ENCODE assay signal across 8 mouse cellular contexts in genomic region chr3:87905880-87906485, GRCm38 (mm10). TPM values are rescaled to one million over a fixed set of nuclear protein-coding genes. Genes with fewer than 3 reads are reported as not detected.
DNase-seq lines count a peak whose midpoint lies in the region; ATAC-seq and TF ChIP-seq lines count a peak whose summit lies in the region.

Gene Hdgf (plus strand): TSS chr3:87906321.

- peak; percentile 20; the same call in 1 of the 2 replicates for TF ChIP-seq EP300 in lung, postnatal 0 days (IDR thresholded peaks at IDR 0.05)

- 1% methylated on average over 57 of the region's 57 CpGs for WGBS in hindbrain, embryonic 10.5 days
- under 1% methylated on average over 46 of the region's 57 CpGs for WGBS in lung, postnatal 0 days

- H3K36me3 ChIP-seq in hindbrain, embryonic 10.5 days, result no peaks in the 10 kb centered on the region; the same call in 1 of the 2 replicates
- no peaks in the 10 kb centered on the region for H3K36me3 ChIP-seq in lung, postnatal 0 days (ENCODE audit: insufficient read depth, low read length)

- H3K9ac ChIP-seq in lung, postnatal 0 days (replicated peaks; ENCODE audit: low read depth), result peak within 1 kb of the TSS; percentile 96

- no peaks in the 10 kb centered on the region for H3K9me3 ChIP-seq in hindbrain, embryonic 10.5 days
- H3K9me3 ChIP-seq in lung, postnatal 0 days (ENCODE audit: low read length), result no peaks in the 10 kb centered on the region

- H3K4me1 ChIP-seq in hindbrain, embryonic 10.5 days (replicated peaks), result peaks cover 50% of the 10 kb centered on the region
- peaks cover 28% of the 10 kb centered on the region for H3K4me1 ChIP-seq in lung, postnatal 0 days (ENCODE audit: insufficient read depth, low read depth, low read length)

- peak within 1 kb of the TSS; percentile 61 for H3K4me2 ChIP-seq in lung, postnatal 0 days (replicated peaks; ENCODE audit: low read depth, low read length)

- DNase-seq in MEL-GATA-1-ER (ENCODE audit: extremely low read depth, low read depth), result peak; percentile 98
- DNase-seq in cerebellum, adult 8-10 months, result peak; percentile 91
- DNase-seq in hindbrain, embryonic 10.5 days (ENCODE audit: low spot score), result peak; percentile 97
- DNase-seq in layer of hippocampus, adult 9-11 months, result peak; percentile 97
- DNase-seq in lung, postnatal 0 days (ENCODE audit: low spot score), result peak; percentile 99
- DNase-seq in ovary, postnatal 14 days (ENCODE audit: low spot score), result peak; percentile 84
- DNase-seq in thymus, postnatal 14 days, result peak; percentile 96

- peak within 1 kb of the TSS; percentile 97 for H3K4me3 ChIP-seq in hindbrain, embryonic 10.5 days
- H3K4me3 ChIP-seq in lung, postnatal 0 days (ENCODE audit: low read depth, low read length), result peak within 1 kb of the TSS; percentile 99

- TF ChIP-seq CTCF in lung, postnatal 0 days (IDR thresholded peaks at IDR 0.05), result peak; percentile 64

- ATAC-seq in frontal cortex, adult (ENCODE audit: low TSS enrichment), result peak; percentile 84
- ATAC-seq in lung, postnatal 0 days, result peak; percentile 89

- H3K27ac ChIP-seq in hindbrain, embryonic 10.5 days, result peak within 1 kb of the TSS; percentile 99
- peak within 1 kb of the TSS; percentile 97 for H3K27ac ChIP-seq in lung, postnatal 0 days (ENCODE audit: low read length)

- no peaks in the 10 kb centered on the region for H3K27me3 ChIP-seq in hindbrain, embryonic 10.5 days (ENCODE audit: insufficient read depth, poor library complexity, severe bottlenecking)
- H3K27me3 ChIP-seq in lung, postnatal 0 days (replicated peaks; ENCODE audit: insufficient read depth, low read length), result no peaks in the 10 kb centered on the region

RNA-seq across cellular contexts. Expression of gene Hdgf, which starts in this region (rescaled TPM):
- 229 TPM in 2 replicates for polyA plus RNA-seq in hindbrain, embryonic 10.5 days (2016; fragmentation: Nextera tagmentation; extraction: Ambion mirVana)
- 186 and 199 TPM in 2 replicates for polyA plus RNA-seq in lung, postnatal 0 days (2015; fragmentation: Nextera tagmentation; extraction: Ambion mirVana)

Comparison
In these comparisons a context has a peak if more than half of its experiments do, and no peak if none do; other contexts are left out.
1. Peak in every context shown above with its lines: DNase-seq, ATAC-seq, H3K4me3 ChIP-seq and H3K27ac ChIP-seq.